Mouse (Mus musculus): Measurements from ENCODE around the gene Pdcd1. TPM values are rescaled to one million over a fixed set of nuclear protein-coding genes. Genes with fewer than 3 reads are reported as not detected.
"Not testable (repeated sequence)": the region's sequence is repeated elsewhere in the genome, so short reads cannot be mapped to it uniquely, and the experiment has no call there.

The Pdcd1 gene
- polyA plus RNA-seq, 1 experiment = not detected

- TF ChIP-seq GATA1 (IDR thresholded peaks at IDR 0.05; ENCODE audit: low read length) (no peak), TAL1 (IDR thresholded peaks at IDR 0.05; ENCODE audit: low read length) (no peak)
- no peaks in the 10 kb centered on the region for H3K36me3 ChIP-seq (ENCODE audit: control insufficient read depth)
- H3K4me3 ChIP-seq (replicated peaks) = no peak overlapping the region
- no peaks in the 10 kb centered on the region for H3K4me1 ChIP-seq (ENCODE audit: control insufficient read depth)
- no peaks in the 10 kb centered on the region for H3K9me3 ChIP-seq (ENCODE audit: control insufficient read depth, low read length)
- no peaks in the 10 kb centered on the region for H3K27me3 ChIP-seq (ENCODE audit: control insufficient read depth)
Measured at GRCm38 (mm10) chr1:94001023-94001422, 51.3 kb downstream of the Pdcd1 start.

- H3K4me3 ChIP-seq (replicated peaks); H3K27me3 ChIP-seq (ENCODE audit: control insufficient read depth); H3K36me3 ChIP-seq (ENCODE audit: control insufficient read depth); H3K9me3 ChIP-seq (ENCODE audit: control insufficient read depth, low read length); H3K4me1 ChIP-seq (ENCODE audit: control insufficient read depth): not testable (repeated sequence)
Measured at GRCm38 (mm10) chr1:93991491-93991890, 60.9 kb downstream of the Pdcd1 start.

- not testable (repeated sequence) for H3K9me3 ChIP-seq (ENCODE audit: control insufficient read depth, low read length); H3K27me3 ChIP-seq (ENCODE audit: control insufficient read depth); H3K4me3 ChIP-seq (replicated peaks); H3K36me3 ChIP-seq (ENCODE audit: control insufficient read depth); H3K4me1 ChIP-seq (ENCODE audit: control insufficient read depth)
Measured at GRCm38 (mm10) chr1:93991068-93991467, 61.3 kb downstream of the Pdcd1 start.

DNA sequence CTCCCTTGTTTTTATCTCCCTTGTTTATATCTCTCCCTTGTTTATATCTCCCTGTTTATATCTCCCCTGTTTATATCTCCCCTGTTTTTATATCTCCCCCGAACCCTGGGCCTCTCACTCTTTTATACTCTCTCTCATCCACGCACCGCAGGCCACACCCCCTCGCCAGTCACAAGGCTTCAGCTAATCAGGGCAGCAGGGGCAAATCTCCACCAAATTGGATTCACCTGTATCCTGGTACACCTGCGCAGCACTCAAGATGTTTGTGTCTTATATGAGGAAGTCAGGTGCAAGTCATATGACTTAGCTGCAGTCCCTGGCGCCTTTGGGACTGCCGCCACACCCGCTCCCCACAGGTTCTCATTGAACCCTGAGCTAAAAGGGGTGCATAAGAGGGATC is 62.1 kb downstream of the Pdcd1 start, which contains the start of gene Gal3st2c:
Gene Gal3st2c, plus strand, starts transcription at position 301 of the 400 bp plus-strand sequence.
- H3K36me3 ChIP-seq (ENCODE audit: control insufficient read depth); H3K4me3 ChIP-seq (replicated peaks); H3K9me3 ChIP-seq (ENCODE audit: control insufficient read depth, low read length); H3K27me3 ChIP-seq (ENCODE audit: control insufficient read depth); H3K4me1 ChIP-seq (ENCODE audit: control insufficient read depth): not testable (repeated sequence)

GRCm38 (mm10) chr1:93988786-93989185 is 63.6 kb downstream of the Pdcd1 start:
- H3K27me3 ChIP-seq (ENCODE audit: control insufficient read depth) = no peaks in the 10 kb centered on the region
- no peak for TF ChIP-seq GATA1 (IDR thresholded peaks at IDR 0.05; ENCODE audit: low read length)
- no peak for TF ChIP-seq TAL1 (IDR thresholded peaks at IDR 0.05; ENCODE audit: low read length)
- H3K9me3 ChIP-seq (ENCODE audit: control insufficient read depth, low read length) = no peaks in the 10 kb centered on the region
- no peak overlapping the region for H3K4me3 ChIP-seq (replicated peaks)
- no peaks in the 10 kb centered on the region for H3K36me3 ChIP-seq (ENCODE audit: control insufficient read depth)
- no peaks in the 10 kb centered on the region for H3K4me1 ChIP-seq (ENCODE audit: control insufficient read depth)

Other genes with a start within 250 kb of the Pdcd1 start
- gene Ing5, start 248.6 kb downstream of the Pdcd1 start, polyA plus RNA-seq (2012) = 0.26 and 0.33 TPM in 2 replicates
- gene D2hgdh, start 227.6 kb downstream of the Pdcd1 start, polyA plus RNA-seq (2012) = 0.13 and 0.14 TPM in 2 replicates
- not detected in 2 replicates for gene Gal3st2, start 191.2 kb downstream of the Pdcd1 start, polyA plus RNA-seq (2012)
- not detected in 2 replicates for gene Gal3st2b, start 134.2 kb downstream of the Pdcd1 start, polyA plus RNA-seq (2012)
- 0.01 TPM in 1 of 2 replicates, not detected in the other for gene Gal3st2c, start 62.0 kb downstream of the Pdcd1 start, polyA plus RNA-seq (2012)
- not detected in 2 replicates for gene Neu4, start 32.1 kb downstream of the Pdcd1 start, polyA plus RNA-seq (2012)